Mouse (Mus musculus) bone marrow, adult 2 months (tissue): ENCODE measurements around the gene Acadl.

Experiments
- CTCF ChIP-seq: fragments of 200-500 bp; IDR thresholded peaks from 2 replicates; pipeline ENCODE4 v1.5.1; 2011; ENCODE audit warnings: low read length, control low read depth; ENCODE audit not compliant: control insufficient read depth, insufficient read depth
- POLR2A ChIP-seq: fragments of 200-500 bp; IDR thresholded peaks from 2 replicates; pipeline ENCODE4 v1.6.1; 2011; ENCODE audit warnings: low read depth, mild to moderate bottlenecking, control low read depth, low read length, borderline replicate concordance; ENCODE audit not compliant: control insufficient read depth

DNA sequence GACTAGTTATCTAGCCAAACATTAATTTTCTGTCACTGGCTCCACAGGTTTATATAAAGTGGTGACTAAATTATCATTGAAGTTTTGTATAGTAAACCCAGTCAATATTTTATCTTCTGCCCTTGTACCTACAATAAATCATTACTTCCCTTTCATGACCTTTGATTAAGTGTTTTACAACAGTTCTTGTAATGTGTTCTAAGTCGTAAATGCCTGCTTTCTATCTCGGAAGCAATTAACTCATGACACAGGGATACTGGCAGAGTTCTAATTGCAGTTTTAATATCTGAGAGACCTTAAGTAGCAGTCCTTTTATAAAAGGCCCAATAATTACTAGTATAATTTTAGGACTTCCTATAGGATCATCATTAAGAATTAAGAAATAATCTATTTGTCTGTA lies 17.1 kb upstream of the Acadl start:
- TF ChIP-seq POLR2A (no peak), CTCF (no peak)
